Comparison of ENCODE assay signal across 16 mouse cellular contexts in the genomic region with DNA sequence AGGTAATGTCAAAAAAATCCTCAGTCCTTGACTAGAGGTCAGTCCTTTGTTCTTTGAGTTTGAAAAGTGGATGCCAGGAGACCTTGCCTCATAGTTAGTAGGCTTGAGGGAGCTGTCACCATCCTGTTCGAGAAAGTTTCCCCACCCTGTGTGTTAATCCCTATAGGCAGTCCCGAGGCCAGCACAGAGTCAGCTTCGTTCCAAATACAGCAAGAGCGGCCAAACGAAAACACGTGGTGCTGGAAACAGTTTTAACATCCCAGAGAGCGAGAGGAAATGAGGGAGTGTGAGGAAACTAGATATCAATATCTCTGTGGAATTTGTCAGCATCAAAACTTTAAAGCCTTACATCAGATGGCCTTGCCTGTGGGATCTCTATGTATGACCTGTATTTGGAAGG. TPM values are rescaled to one million over a fixed set of nuclear protein-coding genes. Genes with fewer than 3 reads are reported as not detected.
DNase-seq lines count a peak whose midpoint lies in the region; ATAC-seq and TF ChIP-seq lines count a peak whose summit lies in the region.
"Had no signal": no experiment of that assay in that cellular context is flagged by ENCODE, and none has a peak within 500 bp of the region (broad histone marks: within the 10 kb centered on the region; RNA-seq: fewer than 3 reads in every experiment).

No protein-coding gene starts in this region.

- no peak overlapping the region for H3K9ac ChIP-seq in heart, adult 2 months (ENCODE audit: low read depth, low read length)
- no peak overlapping the region for H3K9ac ChIP-seq in heart, embryonic 16.5 days (ENCODE audit: low read length)
- H3K9ac ChIP-seq: forebrain, postnatal 0 days; hindbrain, embryonic 13.5 days; midbrain, embryonic 15.5 days had no signal

- H3K9me3 ChIP-seq in heart, embryonic 10.5 days = no peaks in the 10 kb centered on the region
- no peaks in the 10 kb centered on the region for H3K9me3 ChIP-seq in heart, embryonic 16.5 days (replicated peaks; ENCODE audit: control insufficient read depth, low read length)
- H3K9me3 ChIP-seq: hindbrain, embryonic 13.5 days; midbrain, embryonic 15.5 days had no signal

- H3K4me1 ChIP-seq in heart, adult 2 months (ENCODE audit: control insufficient read depth, insufficient read depth, low read length) = no peaks in the 10 kb centered on the region
- no peaks in the 10 kb centered on the region for H3K4me1 ChIP-seq in heart, embryonic 10.5 days
- H3K4me1 ChIP-seq in heart, embryonic 16.5 days (ENCODE audit: control insufficient read depth, insufficient read depth, low read length) = no peaks in the 10 kb centered on the region
- H3K4me1 ChIP-seq: hindbrain, embryonic 13.5 days; midbrain, embryonic 15.5 days had no signal

- peak; percentile 20 to 25 for DNase-seq in heart, adult 2 months
- no peak for DNase-seq in heart, embryonic 10.5 days (ENCODE audit: low spot score)
- peak; percentile 7 to 26 for DNase-seq in urinary bladder, postnatal 36 days (ENCODE audit: low spot score in 2 of 2)
- DNase-seq in urinary bladder, adult 2 months (ENCODE audit: low spot score) = no peak
- peak; percentile 63 for DNase-seq in skeletal muscle tissue, adult 2 months (ENCODE audit: low read depth, low spot score)
- no peak for DNase-seq in thymus, adult 18-20 months
- DNase-seq: cerebellum, adult 2 months; embryo, embryonic 11 days; forebrain, postnatal 0 days; kidney, postnatal 10 days had no signal

- TF ChIP-seq EP300 in heart, adult 2 months (IDR thresholded peaks at IDR 0.05; ENCODE audit: insufficient read depth, low read depth, low read length) = no peak

- no peak overlapping the region for H3K4me2 ChIP-seq in heart, embryonic 16.5 days (ENCODE audit: low read depth, low read length)
- H3K4me2 ChIP-seq: hindbrain, embryonic 13.5 days; midbrain, embryonic 15.5 days had no signal

- no peak for TF ChIP-seq CTCF in heart, adult 2 months (IDR thresholded peaks at IDR 0.05)

- intact Hi-C loops in heart, adult 2 months (cut with DNase I) = no loop called here

- no peaks in the 10 kb centered on the region for H3K79me2 ChIP-seq in heart, adult 2 months (replicated peaks; ENCODE audit: control insufficient read depth, insufficient read depth, low read length)

- H3K27ac ChIP-seq in heart, adult 2 months = no peak overlapping the region
- H3K27ac ChIP-seq in heart, embryonic 10.5 days = no peak overlapping the region
- H3K27ac ChIP-seq in heart, embryonic 16.5 days (ENCODE audit: low read length) = no peak overlapping the region
- H3K27ac ChIP-seq: hindbrain, embryonic 13.5 days; midbrain, embryonic 15.5 days had no signal

- no peaks in the 10 kb centered on the region for H3K36me3 ChIP-seq in heart, adult 2 months (ENCODE audit: control insufficient read depth, insufficient read depth, low read length)
- no peaks in the 10 kb centered on the region for H3K36me3 ChIP-seq in heart, embryonic 10.5 days
- H3K36me3 ChIP-seq in heart, embryonic 16.5 days (ENCODE audit: control insufficient read depth, insufficient read depth) = no peaks in the 10 kb centered on the region
- H3K36me3 ChIP-seq: hindbrain, embryonic 13.5 days; midbrain, embryonic 15.5 days had no signal

- WGBS in heart, adult 2 months = 30% methylated on average over 7 of the region's 7 CpGs
- 53% methylated on average over 7 of the region's 7 CpGs for WGBS in heart, embryonic 10.5 days
- 33% methylated on average over 7 of the region's 7 CpGs for WGBS in heart, embryonic 16.5 days

- no peaks in the 10 kb centered on the region for H3K27me3 ChIP-seq in heart, adult 2 months (ENCODE audit: control insufficient read depth, insufficient read depth, low read length)
- no peaks in the 10 kb centered on the region for H3K27me3 ChIP-seq in heart, embryonic 10.5 days (ENCODE audit: insufficient read depth, poor library complexity, severe bottlenecking)
- no peaks in the 10 kb centered on the region for H3K27me3 ChIP-seq in heart, embryonic 16.5 days (ENCODE audit: control insufficient read depth, insufficient read depth, low read length)
- H3K27me3 ChIP-seq: hindbrain, embryonic 13.5 days; midbrain, embryonic 15.5 days had no signal

- TF ChIP-seq POLR2A in heart, adult 2 months (IDR thresholded peaks at IDR 0.05; ENCODE audit: insufficient read depth, low read depth, low read length) = no peak

- no peak overlapping the region for H3K4me3 ChIP-seq in heart, adult 2 months
- H3K4me3 ChIP-seq in heart, embryonic 10.5 days = no peak overlapping the region
- H3K4me3 ChIP-seq in heart, embryonic 16.5 days (ENCODE audit: low read length) = no peak overlapping the region
- H3K4me3 ChIP-seq: hindbrain, embryonic 13.5 days; midbrain, embryonic 15.5 days had no signal

- peak; percentile 55 for ATAC-seq in heart, embryonic 16.5 days (replicated peaks; ENCODE audit: extremely low read depth, insufficient read depth, low FRiP score)
- no peak for ATAC-seq in cerebellum, adult (ENCODE audit: insufficient number of reproducible peaks, low FRiP score, low TSS enrichment)
- ATAC-seq: forebrain, postnatal 0 days; intestine, embryonic 16.5 days; midbrain, embryonic 15.5 days had no signal

RNA-seq across cellular contexts. Expression of a gene that starts 39.0 kb away (rescaled TPM):
- total RNA-seq in heart, adult 2 months (2021) = 1 to 10 TPM; 1.8 to 2.0 TPM
- polyA plus RNA-seq in heart, adult 2 months (2012; rRNA removed) = 0.76 and 1.4 TPM in 2 replicates
- polyA plus RNA-seq in heart, embryonic 10.5 days (2016; fragmentation: Nextera tagmentation; extraction: Ambion mirVana) = 0.41 and 0.53 TPM in 2 replicates
- polyA plus RNA-seq in urinary bladder, adult 2 months (2012; rRNA removed) = 22.5 and 27.8 TPM in 2 replicates
- polyA plus RNA-seq in heart, embryonic 16.5 days (2015; fragmentation: Nextera tagmentation; extraction: Ambion mirVana) = 0.30 and 0.35 TPM in 2 replicates
- polyA plus RNA-seq: liver, adult 2 months had no signal

Comparison
In these comparisons a context has a peak if more than half of its experiments do, and no peak if none do; other contexts are left out.
1. DNase-seq: peak in heart, adult 2 months (2 of 2), urinary bladder, postnatal 36 days (2 of 2) and skeletal muscle tissue, adult 2 months (single experiment); none in heart, embryonic 10.5 days (single experiment), urinary bladder, adult 2 months (single experiment) and thymus, adult 18-20 months (0 of 2).